1 mouse cellular context compared by ENCODE assay signal in the genomic region with DNA sequence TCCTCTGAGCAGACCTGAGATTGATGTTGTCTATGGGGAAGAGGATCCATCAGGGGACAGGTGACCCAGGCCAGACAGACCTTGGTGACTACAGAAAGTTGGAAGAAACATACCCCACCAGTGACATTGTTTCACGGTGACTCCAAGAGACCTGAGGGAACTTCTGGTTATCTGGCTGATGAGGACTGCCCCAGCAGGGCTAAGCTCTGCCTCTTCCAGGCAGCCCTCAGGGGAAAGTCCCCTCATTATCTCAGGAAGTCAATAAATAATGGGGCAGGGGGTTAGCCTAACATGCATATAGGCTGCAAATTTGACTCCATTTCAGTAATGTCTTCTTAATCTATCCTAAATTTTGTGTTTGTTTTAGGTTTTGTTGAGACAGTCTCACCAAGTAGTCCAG.
TF ChIP-seq lines count a peak whose summit lies in the region.

No protein-coding gene starts in this region.

TF ChIP-seq in CH12.LX, 34 proteins besides CTCF, POLR2A, EP300 and RAD21 (continued from another document):
- TF ChIP-seq RCOR1 (conservative IDR thresholded peaks at IDR 0.05; ENCODE audit: low read depth, low read length), result no peak
- no peak for TF ChIP-seq CHD2 (IDR thresholded peaks at IDR 0.05; ENCODE audit: low read length)
- no peak for TF ChIP-seq ZC3H11A (IDR thresholded peaks at IDR 0.05; ENCODE audit: low read depth, low read length)
- TF ChIP-seq ZKSCAN1 (IDR thresholded peaks at IDR 0.05; ENCODE audit: borderline replicate concordance, low read depth, low read length), result no peak; the same call in 1 of the 2 replicates
TF ChIP-seq in CH12.LX: peak in this region for 2.
